Mouse (Mus musculus) myocyte (in vitro differentiated cells): ENCODE measurements around the gene Yaf2.

ENCODE experiments used
- CEBPB ChIP-seq: IDR thresholded peaks from 2 replicates; pipeline ENCODE4 v1.6.1; 2011; ENCODE audit warnings: mild to moderate bottlenecking, moderate library complexity; ENCODE audit not compliant: poor library complexity, insufficient read depth, severe bottlenecking
- E2F4 ChIP-seq: IDR thresholded peaks from one replicate; pipeline ENCODE4 v1.6.1; 2011; ENCODE audit warnings: mild to moderate bottlenecking, control low read depth, moderate library complexity; ENCODE audit not compliant: insufficient read depth
- MAX ChIP-seq: IDR thresholded peaks from one replicate; pipeline ENCODE4 v1.6.1; 2011; ENCODE audit warnings: low read depth, mild to moderate bottlenecking, control low read depth
- MYOD1 ChIP-seq, 3 experiments: IDR thresholded peaks; one replicate each; pipeline ENCODE4 v1.6.1; 2011; ENCODE audit warnings: control low read depth in 2 of 3, low read depth in 2 of 3, mild to moderate bottlenecking in 2 of 3, moderate library complexity in 1 of 3; ENCODE audit not compliant: insufficient read length in 2 of 3, control insufficient read depth in 1 of 3
- MYOG ChIP-seq, 3 experiments: IDR thresholded peaks; one replicate each; pipeline ENCODE4 v1.6.1; 2011; ENCODE audit warnings: control low read depth in 2 of 3, low read depth in 2 of 3, mild to moderate bottlenecking in 2 of 3; ENCODE audit not compliant: insufficient read length in 2 of 3, control insufficient read depth in 1 of 3, insufficient read depth in 1 of 3
- POLR2A ChIP-seq: IDR thresholded peaks from one replicate; pipeline ENCODE4 v1.6.1; 2011; ENCODE audit warnings: low read depth, mild to moderate bottlenecking, control low read depth, moderate library complexity; ENCODE audit not compliant: insufficient read length
- POLR2AphosphoS2 ChIP-seq: IDR thresholded peaks from one replicate; pipeline ENCODE4 v1.6.1; 2011; ENCODE audit warnings: low read depth, control low read depth; ENCODE audit not compliant: insufficient read length
- SRF ChIP-seq: IDR thresholded peaks from one replicate; pipeline ENCODE4 v1.6.1; 2011; ENCODE audit warnings: low read depth; ENCODE audit not compliant: control insufficient read depth, insufficient read length
- TCF12 ChIP-seq: IDR thresholded peaks from one replicate; pipeline ENCODE4 v1.6.1; 2011; ENCODE audit warnings: mild to moderate bottlenecking, control low read depth; ENCODE audit not compliant: poor library complexity, insufficient read depth, severe bottlenecking
- TCF3 ChIP-seq: IDR thresholded peaks from one replicate; pipeline ENCODE4 v1.6.1; 2011; ENCODE audit warnings: low read depth, control low read depth; ENCODE audit not compliant: insufficient read length
- USF1 ChIP-seq: IDR thresholded peaks from one replicate; pipeline ENCODE4 v1.6.1; 2011; ENCODE audit warnings: low read depth, mild to moderate bottlenecking, control low read depth, moderate library complexity

DNA sequence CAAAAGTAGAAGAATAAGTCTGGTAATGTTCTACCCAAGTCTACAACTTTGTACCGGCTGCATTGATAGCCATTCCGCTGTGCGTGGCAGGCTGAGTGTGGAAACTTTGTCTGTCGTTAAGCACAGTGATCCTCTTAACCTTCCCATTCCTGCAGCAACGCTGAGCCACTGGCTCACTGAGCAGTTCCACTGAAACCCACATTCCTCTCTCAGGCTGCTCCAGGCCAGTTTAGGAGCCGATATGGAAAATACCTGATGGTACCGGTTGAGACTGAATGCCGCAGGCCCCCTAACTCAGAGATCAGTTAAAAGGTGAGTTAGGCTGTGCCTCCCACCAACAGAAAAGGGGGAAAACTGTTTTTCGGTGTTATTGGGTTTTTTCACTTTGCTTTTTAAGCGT, 81.4 kb downstream of the Yaf2 start:
- TF ChIP-seq POLR2A (no peak), MYOG (IDR thresholded peaks at IDR 0.05; ENCODE audit: control insufficient read depth in 1 of 3, insufficient read depth in 1 of 3, insufficient read length in 2 of 3, low read depth in 2 of 3) (no peak), CEBPB (no peak), TCF3 (no peak), MYOD1 (IDR thresholded peaks at IDR 0.05; ENCODE audit: control insufficient read depth in 1 of 3, insufficient read length in 2 of 3, low read depth in 2 of 3) (no peak), POLR2AphosphoS2 (no peak), USF1 (no peak), MAX (no peak), TCF12 (no peak), SRF (no peak), E2F4 (no peak)
